Mouse (Mus musculus): Measurements from ENCODE around the gene Rgl1. TPM values are rescaled to one million over a fixed set of nuclear protein-coding genes. Genes with fewer than 3 reads are reported as not detected.

Rgl1 gene
- polyA plus RNA-seq, 1 experiment, result 7.6 TPM

DNA sequence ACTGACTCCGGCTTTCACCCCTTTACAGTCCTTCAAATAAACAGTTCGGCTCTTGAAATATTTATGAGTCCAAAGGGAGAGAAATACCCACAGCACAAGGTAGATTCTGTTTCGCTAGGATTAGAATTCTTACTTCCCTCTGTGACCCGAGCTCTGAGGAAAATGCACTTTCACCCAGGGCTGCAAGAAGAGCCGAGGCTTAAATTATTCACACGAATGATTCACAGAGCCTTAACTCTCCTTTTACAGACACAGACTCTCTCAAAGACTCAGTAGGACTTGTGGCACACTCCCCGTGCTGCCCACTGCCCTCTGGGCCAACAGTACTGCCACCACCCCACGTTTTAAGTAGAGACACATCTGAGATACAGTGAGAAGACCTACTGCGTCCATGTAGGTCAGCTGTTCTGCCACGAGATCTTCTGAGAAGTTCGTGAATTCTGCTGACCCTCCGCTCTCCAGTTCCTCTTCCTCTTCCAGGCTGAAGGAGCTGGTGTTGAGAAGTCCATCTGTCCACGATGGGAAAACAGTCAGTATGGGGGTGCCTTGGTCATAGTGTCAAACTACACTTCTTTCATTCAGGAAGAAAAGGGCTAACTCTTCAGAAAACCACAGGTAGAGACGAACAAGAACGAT lies 212.1 kb downstream of the Rgl1 start:
- Histone ChIP-seq H3ac (ENCODE audit: control insufficient read depth, insufficient read length, low read depth) (no peak overlapping the region), H3K36me3 (ENCODE audit: control insufficient read depth, insufficient read depth) (no peaks in the 10 kb centered on the region), H3K79me2 (ENCODE audit: control insufficient read depth, insufficient read depth) (no peaks in the 10 kb centered on the region), H3K4me3 (ENCODE audit: insufficient read depth, poor library complexity, severe bottlenecking) (no peak overlapping the region), H3K27me3 (ENCODE audit: control insufficient read depth, insufficient read depth, insufficient read length) (no peaks in the 10 kb centered on the region), H3K79me3 (ENCODE audit: low read depth) (no peaks in the 10 kb centered on the region)
- no peak for TF ChIP-seq CTCF (IDR thresholded peaks at IDR 0.05; ENCODE audit: control insufficient read depth, insufficient read depth, insufficient read length)
- TF ChIP-seq USF1 (IDR thresholded peaks at IDR 0.05; ENCODE audit: low read depth), result no peak
- no peak for TF ChIP-seq MYOG (IDR thresholded peaks at IDR 0.05; ENCODE audit: control insufficient read depth, extremely low read depth, insufficient read length)
- TF ChIP-seq CEBPB (IDR thresholded peaks at IDR 0.05; ENCODE audit: low read depth), result no peak
- TF ChIP-seq MYOD1 (IDR thresholded peaks at IDR 0.05; ENCODE audit: control insufficient read depth, insufficient read length, low read depth), result no peak
- TF ChIP-seq MAX (IDR thresholded peaks at IDR 0.05), result no peak
- TF ChIP-seq FOSL1 (IDR thresholded peaks at IDR 0.05; ENCODE audit: insufficient read depth, low read length, poor library complexity, severe bottlenecking), result no peak

- Histone ChIP-seq H3K36me3 (ENCODE audit: control insufficient read depth, insufficient read depth) (no peaks in the 10 kb centered on the region), H3K4me3 (ENCODE audit: insufficient read depth, poor library complexity, severe bottlenecking) (no peak overlapping the region), H3K27me3 (ENCODE audit: control insufficient read depth, insufficient read depth, insufficient read length) (no peaks in the 10 kb centered on the region), H3K79me3 (ENCODE audit: low read depth) (no peaks in the 10 kb centered on the region), H3ac (ENCODE audit: control insufficient read depth, insufficient read length, low read depth) (no peak overlapping the region), H3K79me2 (ENCODE audit: control insufficient read depth, insufficient read depth) (no peaks in the 10 kb centered on the region)
- no peak for TF ChIP-seq MYOD1 (IDR thresholded peaks at IDR 0.05; ENCODE audit: control insufficient read depth, insufficient read length, low read depth)
Observed at GRCm38 (mm10) chr1:152550973-152551372, 215.2 kb downstream of the Rgl1 start.

- Histone ChIP-seq H3K27me3 (ENCODE audit: control insufficient read depth, insufficient read depth, insufficient read length) (no peaks in the 10 kb centered on the region), H3K79me2 (ENCODE audit: control insufficient read depth, insufficient read depth) (no peaks in the 10 kb centered on the region), H3K4me3 (ENCODE audit: insufficient read depth, poor library complexity, severe bottlenecking) (no peak overlapping the region), H3K79me3 (ENCODE audit: low read depth) (no peaks in the 10 kb centered on the region), H3K36me3 (ENCODE audit: control insufficient read depth, insufficient read depth) (no peaks in the 10 kb centered on the region), H3ac (ENCODE audit: control insufficient read depth, insufficient read length, low read depth) (no peak overlapping the region)
- TF ChIP-seq USF1 (IDR thresholded peaks at IDR 0.05; ENCODE audit: low read depth), result no peak
- no peak for TF ChIP-seq CTCF (IDR thresholded peaks at IDR 0.05; ENCODE audit: control insufficient read depth, insufficient read depth, insufficient read length)
- no peak for TF ChIP-seq CEBPB (IDR thresholded peaks at IDR 0.05; ENCODE audit: low read depth)
- no peak for TF ChIP-seq MAX (IDR thresholded peaks at IDR 0.05)
- no peak for TF ChIP-seq MYOD1 (IDR thresholded peaks at IDR 0.05; ENCODE audit: control insufficient read depth, insufficient read length, low read depth)
- no peak for TF ChIP-seq MYOG (IDR thresholded peaks at IDR 0.05; ENCODE audit: control insufficient read depth, extremely low read depth, insufficient read length)
- no peak for TF ChIP-seq FOSL1 (IDR thresholded peaks at IDR 0.05; ENCODE audit: insufficient read depth, low read length, poor library complexity, severe bottlenecking)
Observed at GRCm38 (mm10) chr1:152550544-152550943, 215.6 kb downstream of the Rgl1 start.

DNA sequence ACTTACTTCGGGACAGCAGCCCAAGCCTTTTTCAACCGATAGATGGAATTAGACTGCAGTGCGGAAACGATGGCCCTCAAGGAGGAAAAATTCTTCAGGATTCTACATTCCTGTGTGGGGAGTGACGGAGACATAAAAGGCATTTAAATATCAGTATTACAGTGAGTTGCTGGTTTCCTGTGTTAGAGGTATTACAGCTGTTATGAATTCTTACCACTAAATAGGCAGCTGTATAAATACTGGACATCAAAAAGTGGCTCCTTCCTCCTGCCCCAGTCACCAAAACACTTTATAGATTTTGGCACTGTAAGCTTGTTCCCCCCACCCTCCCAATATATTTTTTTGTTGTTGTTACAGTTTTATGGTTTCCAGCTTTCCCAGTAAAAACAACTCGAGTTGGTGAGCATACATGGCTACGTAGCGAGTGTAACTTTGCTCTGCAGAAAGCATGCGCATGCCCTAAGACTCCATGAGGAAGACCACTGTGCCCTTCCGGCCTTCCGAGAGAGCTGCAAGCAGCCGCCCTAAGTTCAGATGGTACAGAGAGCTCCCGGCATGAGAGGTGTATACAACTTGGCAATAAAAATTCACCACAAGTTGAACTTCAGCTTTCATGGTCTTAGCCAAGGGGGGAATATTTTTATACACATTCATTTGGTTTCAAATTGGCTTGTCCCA lies 217.0 kb downstream of the Rgl1 start:
- peaks cover 4% of the 10 kb centered on the region for H3K36me3 ChIP-seq (ENCODE audit: control insufficient read depth, insufficient read depth)
- H3K79me2 ChIP-seq (ENCODE audit: control insufficient read depth, insufficient read depth), result no peaks in the 10 kb centered on the region
- peak; percentile 92 for TF ChIP-seq MYOD1 (IDR thresholded peaks at IDR 0.05; ENCODE audit: control insufficient read depth, insufficient read length, low read depth)
- no peak for TF ChIP-seq CTCF (IDR thresholded peaks at IDR 0.05; ENCODE audit: control insufficient read depth, insufficient read depth, insufficient read length)
- no peak overlapping the region for H3K4me3 ChIP-seq (ENCODE audit: insufficient read depth, poor library complexity, severe bottlenecking)
- H3K79me3 ChIP-seq (ENCODE audit: low read depth), result no peaks in the 10 kb centered on the region
- no peaks in the 10 kb centered on the region for H3K27me3 ChIP-seq (ENCODE audit: control insufficient read depth, insufficient read depth, insufficient read length)
- H3ac ChIP-seq (ENCODE audit: control insufficient read depth, insufficient read length, low read depth), result no peak overlapping the region

- no peak overlapping the region for H3K4me3 ChIP-seq (ENCODE audit: insufficient read depth, poor library complexity, severe bottlenecking)
- H3K27me3 ChIP-seq (ENCODE audit: control insufficient read depth, insufficient read depth, insufficient read length), result no peaks in the 10 kb centered on the region
- TF ChIP-seq CTCF (IDR thresholded peaks at IDR 0.05; ENCODE audit: control insufficient read depth, insufficient read depth, insufficient read length) (no peak), MAX (IDR thresholded peaks at IDR 0.05) (no peak), MYOG (IDR thresholded peaks at IDR 0.05; ENCODE audit: control insufficient read depth, extremely low read depth, insufficient read length) (no peak), MYOD1 (IDR thresholded peaks at IDR 0.05; ENCODE audit: control insufficient read depth, insufficient read length, low read depth) (no peak), CEBPB (IDR thresholded peaks at IDR 0.05; ENCODE audit: low read depth) (no peak), USF1 (IDR thresholded peaks at IDR 0.05; ENCODE audit: low read depth) (no peak), FOSL1 (IDR thresholded peaks at IDR 0.05; ENCODE audit: insufficient read depth, low read length, poor library complexity, severe bottlenecking) (no peak)
- peaks cover 4% of the 10 kb centered on the region for H3K36me3 ChIP-seq (ENCODE audit: control insufficient read depth, insufficient read depth)
- no peaks in the 10 kb centered on the region for H3K79me2 ChIP-seq (ENCODE audit: control insufficient read depth, insufficient read depth)
- H3K79me3 ChIP-seq (ENCODE audit: low read depth), result no peaks in the 10 kb centered on the region
- H3ac ChIP-seq (ENCODE audit: control insufficient read depth, insufficient read length, low read depth), result no peak overlapping the region
Observed at GRCm38 (mm10) chr1:152543449-152544159, 222.5 kb downstream of the Rgl1 start.
